Mouse (Mus musculus) embryo, embryonic 10.5 days (tissue): ENCODE data around the gene Mfap2.

Experiments used
- DNase-seq: peaks from one replicate; pipeline ENCODE4 v3.0.0-alpha.2; 2015; ENCODE audit warnings: low spot score

The Mfap2 gene

GRCm38 (mm10) chr4:141030541-141031206 lies 20.5 kb downstream of the Mfap2 start:
- DNase-seq: no peak

DNA sequence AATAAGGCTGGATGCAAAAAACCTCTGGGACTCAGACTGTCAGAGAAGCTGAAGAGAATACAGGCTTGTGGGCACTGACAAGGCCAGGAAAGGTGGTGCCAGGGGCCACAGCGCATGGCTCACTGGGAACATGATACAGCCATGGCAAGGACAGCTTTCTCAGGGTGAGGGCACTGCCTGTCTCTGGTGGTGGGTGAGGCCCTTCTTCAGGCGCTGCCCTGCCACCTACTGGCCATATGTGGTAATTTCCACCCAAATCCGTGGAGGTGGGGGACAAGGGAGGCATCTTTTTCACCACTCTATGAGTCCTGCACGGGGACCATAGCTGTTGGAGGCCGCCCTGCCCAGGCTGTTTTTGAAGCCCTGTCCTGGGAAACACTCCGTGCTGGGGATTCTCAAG lies 21.5 kb downstream of the Mfap2 start:
- DNase-seq: peak; percentile 83

DNA sequence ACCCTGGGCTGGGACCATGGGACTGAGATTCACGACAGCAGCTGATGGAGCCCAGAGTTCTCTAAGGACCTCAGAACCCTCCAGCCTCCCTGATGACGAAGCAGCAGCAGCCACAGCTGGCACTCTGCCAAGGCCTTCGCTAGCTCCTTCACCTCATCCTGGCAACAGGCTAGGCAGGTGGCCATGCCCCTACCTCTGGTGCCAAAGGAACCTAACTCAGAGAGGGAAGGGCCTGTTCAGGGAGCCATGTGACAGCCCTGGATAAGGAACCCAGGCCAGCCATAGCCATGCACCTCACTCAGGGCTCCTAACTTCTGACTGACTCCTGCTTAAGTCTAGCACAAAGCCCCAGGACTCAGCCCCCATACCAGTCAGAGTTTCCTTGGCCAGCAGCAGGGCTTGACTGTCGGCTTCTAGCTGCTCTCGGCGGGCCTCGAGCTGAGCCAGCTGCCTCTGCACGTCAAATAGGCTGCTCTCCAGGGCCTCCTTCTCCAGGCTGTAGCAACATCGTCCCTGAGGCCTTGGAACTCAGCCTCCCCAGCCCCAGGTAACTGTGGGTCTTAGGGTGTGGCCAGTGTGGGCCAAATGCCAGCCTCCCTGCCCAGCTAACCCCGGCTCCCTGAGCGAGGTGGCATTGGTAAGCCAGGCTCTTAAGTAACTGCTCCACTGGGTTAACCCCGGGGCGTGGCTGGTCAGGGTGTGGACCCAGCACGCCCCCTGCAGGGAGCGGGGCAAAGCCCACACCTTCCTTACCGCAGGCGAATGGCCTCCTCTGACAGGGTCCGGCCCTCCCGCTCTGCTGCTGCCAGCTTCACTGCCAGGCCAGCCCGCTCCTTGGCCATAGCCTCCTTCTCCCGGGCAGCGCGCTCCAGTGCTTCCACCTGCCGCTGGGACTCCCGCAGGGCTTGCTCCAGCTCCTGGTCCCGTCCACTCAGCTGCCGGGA lies 23.7 kb downstream of the Mfap2 start:
- no peak for DNase-seq

GRCm38 (mm10) chr4:141041117-141041516 lies 30.9 kb downstream of the Mfap2 start:
- no peak for DNase-seq

DNA sequence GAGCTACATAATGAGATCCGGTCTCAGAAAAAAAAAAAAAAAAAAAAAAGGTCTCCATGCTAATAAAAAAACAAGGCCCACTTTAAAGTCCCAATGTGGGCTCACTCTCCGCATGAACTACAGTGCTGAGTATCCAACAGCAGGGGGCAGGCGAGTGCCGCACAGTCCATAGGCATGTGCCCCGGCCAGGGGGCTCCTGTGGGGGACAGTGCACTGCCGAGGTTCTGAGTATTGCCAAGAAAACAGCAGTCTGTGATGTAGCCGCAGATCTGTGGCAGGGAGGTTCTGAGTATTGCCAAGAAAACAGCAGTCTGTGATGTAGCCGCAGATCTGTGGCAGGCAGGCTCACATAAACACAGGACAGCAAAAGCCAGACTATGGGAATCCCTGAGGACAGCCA lies 34.6 kb downstream of the Mfap2 start:
- peak; percentile 85 for DNase-seq

DNA sequence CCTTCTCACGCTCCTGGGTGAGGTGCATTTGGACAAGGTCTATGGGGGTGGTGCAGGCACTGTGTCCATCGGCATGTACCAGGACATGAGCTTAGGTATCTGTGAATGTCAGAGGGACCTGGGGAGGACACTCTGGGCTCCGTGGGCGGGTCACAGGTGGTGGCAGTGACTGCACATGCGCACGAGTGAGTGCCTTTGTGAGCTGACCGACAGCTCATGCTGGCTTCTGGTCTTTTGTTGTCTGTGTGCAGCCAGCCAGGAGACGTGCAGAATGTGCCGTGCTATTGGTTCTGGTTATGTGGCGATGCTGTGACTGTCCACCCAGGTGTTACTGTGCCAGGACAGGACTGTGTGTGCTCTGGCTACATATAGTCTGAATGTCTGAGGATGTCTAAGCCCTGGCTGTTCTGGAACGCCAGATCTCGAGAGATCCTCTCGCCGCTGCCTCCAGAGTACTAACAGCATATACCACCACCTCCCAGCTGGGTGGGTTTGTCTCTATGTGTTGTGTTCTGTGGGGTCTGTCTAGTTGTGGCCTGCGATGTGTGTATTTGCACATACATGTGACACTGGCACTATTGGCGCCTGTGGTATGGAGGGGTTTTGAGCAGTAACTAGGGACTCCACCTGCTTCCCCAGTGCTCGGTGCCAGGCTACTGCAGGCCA lies 38.7 kb downstream of the Mfap2 start:
- DNase-seq: peak; percentile 44

GRCm38 (mm10) chr4:141049476-141049835 lies 39.2 kb downstream of the Mfap2 start:
- peak; percentile 92 for DNase-seq

GRCm38 (mm10) chr4:141052442-141052841 lies 42.2 kb downstream of the Mfap2 start:
- no peak for DNase-seq

GRCm38 (mm10) chr4:141053138-141053537 lies 42.9 kb downstream of the Mfap2 start:
- no peak for DNase-seq

GRCm38 (mm10) chr4:141053568-141054161 lies 43.4 kb downstream of the Mfap2 start:
- DNase-seq: peak; percentile 67

- no peak for DNase-seq
Measured at GRCm38 (mm10) chr4:141056970-141057369, 46.8 kb downstream of the Mfap2 start.

DNA sequence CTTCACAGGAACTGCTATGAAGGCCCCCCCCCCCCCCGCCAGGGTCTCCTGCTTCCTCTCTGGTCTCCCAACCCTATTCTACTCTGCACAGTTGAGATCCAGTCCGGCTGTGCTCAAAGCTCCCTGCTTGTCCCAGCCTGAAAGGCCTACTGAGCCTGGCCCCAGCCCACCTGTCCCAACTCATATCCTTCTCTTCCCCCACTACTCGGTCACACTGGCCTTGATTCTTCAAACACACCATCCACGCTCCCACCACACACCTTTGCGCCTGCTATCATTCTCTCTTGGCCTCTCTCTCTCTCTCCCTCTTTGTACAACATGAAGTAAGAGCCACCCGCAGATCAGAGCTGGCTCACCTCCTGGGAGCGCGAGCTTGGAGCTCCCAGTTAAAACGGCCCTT lies 48.6 kb downstream of the Mfap2 start:
- DNase-seq: no peak

DNA sequence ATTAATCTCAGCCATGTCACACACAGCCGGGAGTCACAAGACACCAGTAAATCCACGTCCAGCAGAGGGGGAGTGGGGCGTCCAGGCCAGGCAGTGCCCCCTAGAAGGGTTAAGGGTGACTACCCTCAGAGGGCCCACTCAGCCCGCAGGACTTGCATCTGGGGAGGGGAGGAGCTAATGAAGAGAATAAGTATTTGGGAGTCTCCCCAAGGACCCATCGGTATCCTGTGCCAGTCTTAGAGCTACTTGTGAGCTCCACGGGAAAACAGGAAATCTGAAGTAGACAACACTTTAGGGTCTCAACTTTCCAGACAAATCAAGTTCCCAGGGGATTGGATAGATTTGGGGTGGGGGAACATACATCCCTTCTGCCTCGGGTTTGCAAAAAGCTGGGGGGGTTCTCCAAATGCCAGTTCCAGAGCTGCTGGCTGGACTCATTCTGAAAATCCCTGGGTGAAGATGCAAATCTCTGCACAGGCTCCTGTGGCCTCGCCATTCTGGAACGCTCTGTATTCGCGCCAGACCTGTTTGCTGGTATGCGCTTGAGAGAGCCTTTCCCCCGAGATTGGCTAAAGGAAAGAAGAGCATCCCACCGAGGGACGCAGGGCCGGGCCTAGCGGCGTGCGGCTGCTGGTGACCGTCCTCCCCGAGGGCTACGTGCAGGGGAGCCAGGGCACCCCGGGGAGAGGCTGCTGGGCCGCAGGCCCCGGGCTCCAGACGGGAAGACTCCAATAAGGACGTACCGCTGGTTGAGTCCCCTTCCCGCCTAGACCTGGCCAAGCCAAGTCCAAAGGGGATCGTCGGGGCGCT lies 49.6 kb downstream of the Mfap2 start:
- DNase-seq: peak; percentile 66

DNA sequence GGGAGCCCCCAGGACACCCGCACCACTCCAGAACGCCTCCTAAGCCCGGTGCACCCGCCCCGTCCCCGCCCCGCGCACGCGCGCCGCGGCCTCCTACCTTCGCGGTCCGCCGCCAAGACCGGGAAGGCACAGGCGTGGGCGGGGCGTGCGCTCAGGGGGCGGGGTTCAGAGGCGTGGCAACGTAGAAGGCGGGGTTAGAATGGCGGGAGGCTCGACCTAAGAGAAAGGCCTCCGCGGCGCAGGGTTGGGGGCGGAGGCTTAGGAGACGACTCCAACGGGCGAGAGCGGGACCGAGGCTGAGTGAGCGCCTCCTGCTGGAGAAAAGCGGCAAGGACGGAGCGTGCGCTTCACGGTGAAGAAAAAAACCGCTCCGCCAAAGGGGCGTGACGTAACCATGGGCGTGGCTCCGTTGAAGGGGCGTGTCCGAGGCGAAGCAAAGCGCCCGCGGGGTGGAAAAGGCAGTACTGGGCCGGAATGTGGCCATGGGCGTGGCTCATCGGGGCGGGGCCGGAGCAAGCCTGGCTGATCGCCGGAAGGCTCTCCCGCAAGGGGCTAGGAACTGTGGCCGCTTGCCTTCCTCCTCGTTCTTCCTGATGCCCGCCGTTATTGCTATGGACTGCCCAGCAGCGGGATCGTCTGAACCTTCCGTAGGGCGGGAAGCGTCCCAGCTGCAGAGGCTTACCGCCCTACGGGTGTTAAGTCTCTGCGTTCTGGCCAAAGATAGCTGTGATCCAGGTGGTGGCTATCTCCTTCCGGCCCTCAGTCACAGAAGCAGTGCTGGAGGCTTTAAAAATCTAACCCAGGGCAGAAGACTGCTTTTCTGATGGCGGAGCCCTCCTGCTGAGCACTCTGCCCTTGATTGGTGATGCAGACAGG lies 50.4 kb downstream of the Mfap2 start, which contains the start of gene Crocc:
Gene Crocc (minus strand): TSS at position 125 of the 876 bp plus-strand sequence.
- DNase-seq: peak; percentile 100

DNA sequence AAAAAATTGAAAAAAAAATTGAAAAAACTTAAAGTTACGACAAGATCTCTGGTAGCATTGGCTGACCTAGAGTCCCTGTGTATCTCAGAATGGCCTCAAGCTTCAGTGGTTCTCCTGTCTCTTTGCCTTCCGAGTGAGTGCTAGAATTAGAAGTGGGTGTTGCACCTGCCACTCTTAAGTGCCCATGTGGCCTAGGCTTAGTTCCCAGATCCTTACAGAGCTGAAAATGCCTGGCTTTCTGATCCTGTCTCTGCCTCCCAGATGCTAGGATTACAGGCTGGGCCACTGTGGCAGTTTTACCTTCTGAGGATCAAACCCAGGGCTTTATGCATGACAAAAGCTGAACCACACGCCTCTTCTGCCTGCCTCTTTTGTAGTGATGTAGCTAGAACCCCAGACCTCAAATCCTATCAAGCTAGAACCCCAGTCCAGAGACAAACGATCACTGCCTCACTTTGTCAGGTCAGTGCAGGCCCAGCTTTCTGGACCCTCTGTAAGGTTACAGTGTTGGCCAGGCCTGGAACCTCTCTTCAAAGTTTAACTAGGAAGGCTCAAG lies 54.0 kb downstream of the Mfap2 start:
- DNase-seq: no peak

DNA sequence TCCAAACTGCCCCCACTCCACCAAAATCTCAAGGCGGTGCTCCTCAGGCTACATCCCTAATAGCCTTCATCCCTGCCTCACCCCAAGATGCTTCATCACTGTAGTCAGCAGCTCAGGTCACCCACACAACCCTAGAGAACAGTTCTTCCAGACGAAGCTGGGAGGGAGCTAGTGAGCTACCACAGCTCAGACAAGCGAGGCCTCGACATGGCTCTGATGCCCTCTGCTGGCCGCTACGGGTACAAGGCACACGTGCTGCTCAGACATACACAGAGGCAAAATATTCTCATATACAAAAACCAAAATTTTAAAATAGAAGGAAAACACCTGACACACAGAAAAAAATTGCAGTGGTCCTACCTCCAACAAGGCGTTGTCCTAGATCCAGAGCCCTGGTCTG lies 54.9 kb downstream of the Mfap2 start:
- peak; percentile 92 for DNase-seq
